Mouse (Mus musculus) 3T3-L1 (cell line): ENCODE measurements at regions not wholly inside any gene's neighbourhood (a gene's known extent, or its start where the extent isn't known, plus 50 kb on each side); places are given as distances from the start of the nearest gene placed in this dataset.
A peak's percentile ranks its signal among the peaks of the same experiment; 100 is the strongest.

ENCODE experiments used
- DNase-seq: peaks from one replicate; pipeline ENCODE4 v3.0.0-alpha.2; 2015; ENCODE audit warnings: low read depth, low spot score

DNA sequence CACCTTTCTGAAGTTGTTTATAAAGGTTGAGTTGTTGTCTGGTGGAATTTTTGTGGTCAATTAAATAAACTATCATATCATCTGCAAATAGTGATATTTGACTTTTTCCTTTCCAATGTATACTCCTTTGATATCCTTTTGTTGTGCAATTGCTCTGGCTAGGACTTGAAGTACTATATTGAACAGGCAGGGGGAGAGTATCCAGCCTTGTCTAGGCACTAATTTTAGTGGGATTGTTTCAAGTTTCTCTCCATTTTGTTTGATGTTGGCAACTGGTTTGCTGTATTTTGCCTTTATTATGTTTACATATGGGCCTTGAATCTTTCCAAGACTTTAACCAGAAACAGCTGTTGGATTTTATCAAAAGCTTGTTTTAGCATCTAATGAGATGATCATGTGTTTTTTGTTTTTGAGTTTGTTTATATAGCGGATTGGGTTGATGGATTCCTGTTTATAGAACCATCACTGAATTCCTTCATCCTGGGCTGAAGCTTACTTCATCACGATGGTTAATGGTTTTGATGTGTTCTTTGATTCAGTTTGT lies 383.3 kb downstream of the Amd2 start:
- DNase-seq = no peak

GRCm38 (mm10) chr10:35298775-35299174 lies 412.9 kb downstream of the Amd2 start:
- DNase-seq = no peak

DNA sequence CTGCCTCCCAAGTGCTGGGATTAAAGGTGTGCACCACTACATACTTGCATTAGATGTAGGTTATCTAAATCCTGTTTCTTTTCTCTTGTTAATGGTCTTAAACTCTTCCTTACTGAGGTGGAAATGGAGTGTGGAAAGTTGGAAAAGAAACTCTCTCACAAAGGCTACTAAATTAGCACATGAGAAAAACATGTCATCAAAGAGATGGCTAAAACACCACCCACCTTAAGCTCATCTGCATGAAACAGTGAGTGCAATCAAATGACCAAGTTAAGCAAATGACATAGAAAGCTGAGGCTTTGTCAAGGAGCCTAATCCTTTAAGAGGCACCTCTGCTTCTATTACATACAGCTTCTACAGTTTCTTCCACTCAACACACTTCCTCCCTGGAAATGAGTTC lies 446.6 kb downstream of the Amd2 start:
- DNase-seq = no peak

- DNase-seq = peak; percentile 35
Observed at GRCm38 (mm10) chr10:35236431-35236830, 475.3 kb downstream of the Amd2 start.

DNA sequence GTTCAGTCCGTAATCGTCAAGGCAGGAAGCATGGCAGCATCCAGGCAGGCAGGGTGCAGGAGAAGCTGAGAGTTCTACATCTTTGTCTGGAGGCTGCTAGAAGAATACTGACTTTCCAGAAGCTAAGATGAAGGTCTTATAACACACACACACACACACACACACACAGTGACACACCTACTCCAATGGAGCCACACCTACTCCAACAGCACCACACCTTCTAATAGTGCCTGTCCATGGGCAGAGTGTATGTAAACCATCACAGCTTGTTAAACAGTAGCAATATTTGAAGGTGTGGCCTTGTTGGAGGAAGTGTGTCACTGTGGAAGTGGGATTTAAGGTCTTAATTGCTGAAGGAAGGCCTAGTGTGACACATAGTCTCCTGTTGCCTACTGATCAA lies 476.4 kb downstream of the Amd2 start:
- DNase-seq = no peak

DNA sequence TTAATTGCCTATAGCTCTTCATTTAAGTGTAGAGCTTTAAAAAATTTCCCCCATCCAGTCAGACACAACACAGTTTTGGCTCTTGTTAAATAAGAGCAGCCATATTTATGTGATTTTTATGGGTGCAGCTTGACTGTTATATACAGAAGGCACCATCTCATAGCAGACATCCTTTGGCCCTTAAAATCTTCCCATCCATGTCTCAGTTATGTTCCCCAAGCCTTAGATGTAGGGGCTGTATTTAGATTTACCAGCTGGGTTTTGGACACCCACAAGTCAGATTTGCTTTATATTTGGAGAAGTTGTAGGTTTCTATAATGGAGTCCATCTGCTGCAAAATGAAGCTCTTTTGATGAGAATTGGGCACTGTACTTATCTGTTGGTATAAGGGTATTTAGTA lies 482.2 kb downstream of the Amd2 start:
- no peak for DNase-seq
